Mouse (Mus musculus) lung, postnatal 0 days (tissue): ENCODE data around the gene Prrg2.
A peak's percentile ranks its signal among the peaks of the same experiment; 100 is the strongest.

ENCODE experiments used
- CTCF ChIP-seq: IDR thresholded peaks from 2 replicates; pipeline ENCODE4 v1.5.1; 2016; ENCODE audit warnings: antibody characterized with exemption, mild to moderate bottlenecking
- EP300 ChIP-seq: IDR thresholded peaks from 2 replicates; pipeline ENCODE4 v1.6.1; 2016; ENCODE audit warnings: antibody characterized with exemption, mild to moderate bottlenecking, control low read depth

DNA sequence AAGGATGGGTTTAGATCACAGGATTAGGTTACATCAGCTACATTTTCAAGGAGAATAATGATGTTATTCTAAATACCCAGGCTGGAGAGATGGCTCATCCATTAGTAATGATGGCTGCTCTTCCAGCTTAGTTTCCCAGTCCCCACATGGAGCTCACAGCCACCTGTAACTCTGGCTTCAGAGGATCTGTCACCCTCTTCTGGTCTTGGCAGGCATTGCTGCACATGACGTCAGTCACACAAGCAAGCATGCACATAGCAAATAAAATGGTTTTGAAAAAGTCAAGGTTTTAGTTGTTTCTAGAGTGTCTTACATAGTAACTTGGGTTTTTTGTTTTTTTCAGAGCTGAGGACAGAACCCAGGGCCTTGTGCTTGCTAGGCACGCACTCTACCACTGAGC is 9.8 kb upstream of the Prrg2 start:
- TF ChIP-seq CTCF (peak; percentile 67), EP300 (no peak)
